Mouse (Mus musculus) heart, embryonic 10.5 days (tissue): Measurements from ENCODE around the gene C130074G19Rik. TPM values are rescaled to one million over a fixed set of nuclear protein-coding genes. Genes with fewer than 3 reads are reported as not detected.
A peak's percentile ranks its signal among the peaks of the same experiment; 100 is the strongest.

Source experiments
- DNase-seq: peaks from one replicate; pipeline ENCODE4 v3.0.0-alpha.2; 2017; ENCODE audit warnings: low spot score
- H3K27ac ChIP-seq: fragments of 300-500 bp; sonication (generic); 2 replicates; pipeline ENCODE4 v1.5.1; 2016; ENCODE audit warnings: mild to moderate bottlenecking
- H3K27me3 ChIP-seq: fragments of 300-500 bp; sonication (generic); 2 replicates; pipeline ENCODE4 v1.6.1; 2016; ENCODE audit warnings: mild to moderate bottlenecking; ENCODE audit not compliant: poor library complexity, insufficient read depth, severe bottlenecking
- H3K36me3 ChIP-seq: fragments of 300-500 bp; sonication (generic); 2 replicates; pipeline ENCODE4 v1.6.1; 2016; ENCODE audit warnings: mild to moderate bottlenecking, moderate library complexity
- H3K4me1 ChIP-seq: fragments of 300-500 bp; sonication (generic); 2 replicates; pipeline ENCODE4 v1.6.1; 2016; ENCODE audit warnings: mild to moderate bottlenecking
- H3K4me3 ChIP-seq: fragments of 300-500 bp; sonication (generic); 2 replicates; pipeline ENCODE4 v1.5.1; 2016; ENCODE audit warnings: mild to moderate bottlenecking, moderate library complexity
- H3K9me3 ChIP-seq: fragments of 300-500 bp; sonication (generic); 2 replicates; pipeline ENCODE4 v1.6.1; 2016; ENCODE audit warnings: mild to moderate bottlenecking, moderate library complexity
- WGBS: fragments of 180-500 bp; shearing (Covaris S2); methylation state at CpG from one replicate; pipeline ENCODE4 v1.1.7; 2016; 5-methylcytosine and 5-hydroxymethylcytosine counted together
- polyA plus RNA-seq: library from polyadenylated mRNA; unstranded; fragments of >200 nt; fragmentation: Nextera tagmentation; extraction: Ambion mirVana; gene quantifications from 2 replicates; pipeline ENCODE4 v1.2.1, GENCODE M21; 2016

Gene C130074G19Rik
- 0.22 and 0.82 TPM in 2 replicates for polyA plus RNA-seq

DNA sequence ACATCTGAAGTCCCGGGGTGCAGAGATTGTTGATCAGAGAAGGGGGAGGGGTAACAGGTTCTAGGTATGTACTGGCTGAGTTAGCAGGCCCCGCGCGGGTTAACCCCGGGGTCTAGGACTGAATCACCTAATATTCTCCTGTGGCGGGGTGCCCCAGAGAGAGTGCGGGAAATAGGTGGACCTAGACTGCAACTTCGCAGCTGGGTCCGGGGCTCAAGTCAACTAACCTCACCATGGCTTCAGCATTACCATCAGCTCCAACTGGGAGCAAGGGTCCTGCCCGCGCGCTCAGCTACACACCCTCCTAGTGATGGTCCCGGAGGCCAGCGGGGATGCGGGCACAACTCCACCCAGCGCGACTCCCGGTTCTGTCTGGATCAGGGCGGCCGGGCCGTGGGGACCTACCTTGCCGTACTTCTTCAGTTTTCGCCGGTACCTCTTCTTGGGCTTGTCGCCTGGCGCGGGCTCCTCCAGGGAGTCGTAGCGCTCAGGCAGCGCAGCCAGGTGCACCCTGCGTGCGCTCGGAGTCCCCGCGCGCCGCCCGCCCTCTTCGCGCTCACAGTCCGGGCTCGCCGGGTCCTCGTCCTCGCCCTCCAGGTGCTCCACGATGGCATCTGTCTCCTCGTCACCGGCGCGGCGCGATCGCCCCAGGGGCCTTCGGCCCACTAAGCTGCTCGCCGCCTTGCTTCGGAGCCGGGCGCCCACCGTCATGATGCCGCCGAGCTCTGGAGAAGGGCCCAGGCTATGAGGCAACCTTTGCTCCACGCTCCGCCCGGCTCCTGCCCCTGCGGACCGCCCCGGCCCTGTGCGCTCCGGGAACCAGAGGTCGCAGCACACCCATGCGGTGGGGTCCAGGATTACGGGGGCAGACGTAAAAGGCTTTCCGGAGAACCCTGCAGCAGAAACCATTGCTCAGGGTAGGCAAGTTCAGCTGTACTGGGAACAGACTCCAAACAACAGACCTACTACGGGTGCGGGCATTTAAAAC is at the start of gene C130074G19Rik:
Gene C130074G19Rik (minus strand): TSS at position 938 of the 988 bp plus-strand sequence.
- H3K4me1 ChIP-seq, result peaks cover 22% of the 10 kb centered on the region
- H3K36me3 ChIP-seq, result no peaks in the 10 kb centered on the region
- peak within 1 kb of the TSS; percentile 70 for H3K4me3 ChIP-seq
- DNase-seq, result no peak
- H3K27me3 ChIP-seq, result peaks cover 50% of the 10 kb centered on the region
- no peaks in the 10 kb centered on the region for H3K9me3 ChIP-seq
- peak within 1 kb of the TSS; percentile 53 for H3K27ac ChIP-seq
- WGBS, result 2% methylated on average over 77 of the region's 77 CpGs

DNA sequence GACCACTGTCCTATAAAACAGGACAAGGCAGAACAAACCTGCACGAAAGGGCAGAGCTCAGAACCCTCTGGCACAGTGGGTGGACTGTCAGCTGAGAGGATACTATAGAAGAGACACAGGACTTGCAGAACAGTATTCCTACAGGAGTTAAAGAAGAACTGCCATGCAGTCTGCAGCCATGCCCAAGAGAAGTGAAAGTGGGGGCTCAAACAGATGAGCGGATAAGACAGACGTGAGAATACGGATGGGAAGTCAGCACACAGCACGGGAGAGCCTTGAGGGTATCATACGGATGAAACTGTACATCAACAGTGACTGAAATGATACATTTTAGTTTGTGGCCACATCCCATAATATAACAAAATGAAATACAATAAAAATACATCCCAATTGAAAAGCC is 48.1 kb upstream of the C130074G19Rik start:
- DNase-seq, result no peak
- Histone ChIP-seq H3K4me3 (no peak overlapping the region), H3K9me3 (no peaks in the 10 kb centered on the region), H3K4me1 (peaks cover 11% of the 10 kb centered on the region), H3K36me3 (peaks cover 8% of the 10 kb centered on the region; the same call in 1 of the 2 replicates), H3K27ac (no peak overlapping the region), H3K27me3 (no peaks in the 10 kb centered on the region)
- 83% methylated on average over 6 of the region's 6 CpGs for WGBS

DNA sequence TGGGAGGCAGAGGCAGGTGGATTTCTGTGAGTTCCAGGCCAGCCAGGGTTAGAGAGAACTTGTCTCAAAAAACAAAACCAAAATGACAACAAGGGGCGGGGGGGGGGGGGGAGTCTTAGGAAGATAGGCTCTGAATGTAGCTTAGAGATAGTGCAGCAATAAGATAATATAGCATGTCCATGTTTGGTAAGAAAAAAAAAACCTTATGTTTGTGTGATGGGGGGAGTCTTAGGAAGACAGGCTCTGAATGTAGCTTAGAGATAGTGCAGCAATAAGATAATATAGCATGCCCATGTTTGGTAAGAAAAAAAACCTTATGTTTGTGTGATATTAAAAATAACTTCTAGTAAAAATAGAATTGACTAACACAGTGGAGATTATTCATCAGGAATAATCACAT is 45.4 kb upstream of the C130074G19Rik start:
- Histone ChIP-seq H3K27ac (no peak overlapping the region), H3K9me3 (no peaks in the 10 kb centered on the region), H3K4me1 (no peaks in the 10 kb centered on the region), H3K27me3 (no peaks in the 10 kb centered on the region), H3K36me3 (peaks cover 9% of the 10 kb centered on the region; the same call in 1 of the 2 replicates), H3K4me3 (no peak overlapping the region)
- 81% methylated on average over 1 of the region's 1 CpGs for WGBS
- DNase-seq, result no peak

DNA sequence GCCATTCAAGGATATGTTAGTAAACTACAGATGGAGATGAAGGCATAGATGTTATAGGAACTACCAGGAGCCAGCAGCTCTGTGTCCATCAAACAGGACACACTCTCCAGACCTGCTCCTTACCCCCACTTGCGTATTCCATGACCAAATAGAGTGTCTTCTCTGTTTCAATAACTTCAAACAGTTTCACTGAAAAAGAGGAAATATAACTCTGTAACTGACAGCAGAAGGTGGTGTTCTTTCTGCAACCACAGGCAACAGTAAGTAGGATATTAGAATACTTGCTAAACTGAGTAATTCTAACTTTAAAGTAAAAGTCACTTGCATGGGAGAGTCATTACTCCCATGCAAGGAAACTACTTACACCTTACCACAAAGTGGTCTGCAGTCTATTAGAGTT is 44.9 kb upstream of the C130074G19Rik start:
- Histone ChIP-seq H3K27ac (no peak overlapping the region), H3K4me1 (no peaks in the 10 kb centered on the region), H3K4me3 (no peak overlapping the region), H3K36me3 (peaks cover 9% of the 10 kb centered on the region; the same call in 1 of the 2 replicates), H3K27me3 (no peaks in the 10 kb centered on the region), H3K9me3 (no peaks in the 10 kb centered on the region)
- 89% methylated on average over 1 of the region's 1 CpGs for WGBS
- no peak for DNase-seq

DNA sequence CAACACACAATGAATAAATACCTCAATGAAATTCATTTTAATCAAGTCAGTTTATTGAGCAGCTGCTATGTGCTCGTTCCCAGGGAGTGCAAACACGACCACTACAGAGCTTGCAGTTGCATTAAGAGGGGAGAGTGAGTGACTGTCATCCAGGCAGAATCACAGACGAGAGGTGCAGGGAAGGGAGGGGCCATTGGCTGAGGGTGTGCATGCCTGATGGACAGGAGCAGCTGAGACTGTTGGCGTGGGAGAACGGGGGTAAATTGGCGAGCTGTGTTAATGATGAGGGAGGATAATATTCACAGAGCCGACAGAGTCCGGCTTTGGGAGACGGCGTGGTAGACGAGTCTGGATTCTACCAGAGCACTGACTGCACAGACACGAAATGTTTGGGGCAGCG is 39.8 kb upstream of the C130074G19Rik start:
- H3K9me3 ChIP-seq, result no peaks in the 10 kb centered on the region
- no peaks in the 10 kb centered on the region for H3K27me3 ChIP-seq
- DNase-seq, result no peak
- H3K27ac ChIP-seq, result no peak overlapping the region
- no peak overlapping the region for H3K4me3 ChIP-seq
- 86% methylated on average over 13 of the region's 13 CpGs for WGBS
- no peaks in the 10 kb centered on the region for H3K4me1 ChIP-seq
- peaks cover 23% of the 10 kb centered on the region; the same call in 1 of the 2 replicates for H3K36me3 ChIP-seq

DNA sequence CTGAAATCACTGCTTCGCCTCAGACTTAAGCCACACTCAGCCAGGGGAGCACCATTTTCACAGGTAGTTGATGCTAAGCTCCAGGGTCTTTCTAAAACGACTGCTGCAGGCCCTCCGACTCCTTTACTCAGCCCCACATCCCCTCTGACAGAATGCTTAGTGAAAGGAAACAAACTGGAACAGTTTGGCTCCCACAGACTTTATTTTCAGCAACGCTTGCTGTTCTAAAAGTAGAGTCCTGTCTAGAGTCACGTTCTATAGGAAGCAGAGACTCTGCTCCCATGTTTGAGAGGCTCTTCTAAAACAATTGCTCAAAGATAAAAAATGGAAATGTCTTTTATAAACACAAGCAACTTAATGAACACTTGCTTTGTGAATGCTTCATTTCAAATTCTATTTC is 37.0 kb upstream of the C130074G19Rik start:
- Histone ChIP-seq H3K4me1 (no peaks in the 10 kb centered on the region), H3K27ac (no peak overlapping the region), H3K36me3 (peaks cover 22% of the 10 kb centered on the region; the same call in 1 of the 2 replicates), H3K4me3 (no peak overlapping the region), H3K9me3 (no peaks in the 10 kb centered on the region), H3K27me3 (no peaks in the 10 kb centered on the region)
- 76% methylated on average over 5 of the region's 5 CpGs for WGBS
- no peak for DNase-seq

DNA sequence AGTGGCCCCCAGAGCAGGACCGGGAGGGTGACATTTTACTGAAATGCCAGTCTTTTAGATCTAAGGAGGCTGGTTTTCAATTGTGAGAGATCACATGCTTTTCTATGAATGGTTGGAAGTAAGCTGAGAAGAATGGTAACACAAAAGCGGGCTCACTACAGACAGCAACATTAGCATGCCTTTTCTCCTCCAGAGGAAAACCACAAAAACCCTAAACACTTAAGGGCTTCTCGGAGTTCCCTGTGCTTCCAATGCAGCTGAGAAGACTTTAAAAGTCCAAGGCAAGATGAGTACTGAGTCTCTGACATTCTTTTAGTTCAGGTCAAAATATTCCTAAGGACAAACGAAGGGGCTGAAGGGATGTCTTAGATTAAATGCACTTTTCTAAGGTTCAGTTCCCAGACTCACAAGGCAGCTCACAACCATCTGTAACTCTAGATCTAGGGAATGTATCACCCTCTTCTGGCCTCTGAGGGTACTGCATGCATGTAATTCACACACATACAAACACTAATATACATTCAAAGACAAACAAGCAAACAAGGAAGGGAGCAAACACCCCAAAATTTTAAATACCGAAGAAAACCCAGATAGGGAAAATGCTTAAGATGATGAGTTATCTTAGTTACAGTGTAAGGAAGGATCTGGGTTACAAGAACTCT is 35.3 kb upstream of the C130074G19Rik start:
- Histone ChIP-seq H3K9me3 (no peaks in the 10 kb centered on the region), H3K36me3 (peaks cover 18% of the 10 kb centered on the region; the same call in 1 of the 2 replicates), H3K4me1 (no peaks in the 10 kb centered on the region), H3K27me3 (no peaks in the 10 kb centered on the region), H3K4me3 (no peak overlapping the region), H3K27ac (no peak overlapping the region)
- DNase-seq, result no peak
- 87% methylated on average over 5 of the region's 5 CpGs for WGBS

DNA sequence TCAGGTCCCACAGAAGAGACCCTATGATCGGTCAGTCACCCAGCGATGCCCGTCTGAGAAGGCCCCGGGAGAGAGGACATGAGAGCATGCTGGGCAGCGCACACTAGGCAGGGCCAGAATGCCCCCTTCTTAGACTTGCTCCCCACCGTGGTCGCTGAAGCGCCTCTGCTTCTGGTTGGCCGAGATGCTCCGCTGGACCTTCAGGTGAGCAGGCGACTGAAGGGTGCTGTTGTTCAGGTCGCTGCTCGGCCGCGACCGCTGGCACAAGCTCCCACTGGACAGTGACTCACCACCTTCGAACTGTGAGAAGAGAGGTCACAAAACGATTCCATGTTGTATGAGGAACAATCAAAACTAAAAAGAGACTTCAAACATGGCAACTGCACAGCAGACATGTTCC is 29.3 kb upstream of the C130074G19Rik start:
- H3K4me1 ChIP-seq, result no peaks in the 10 kb centered on the region
- peaks cover 35% of the 10 kb centered on the region for H3K36me3 ChIP-seq
- no peak overlapping the region for H3K4me3 ChIP-seq
- no peaks in the 10 kb centered on the region for H3K9me3 ChIP-seq
- H3K27me3 ChIP-seq, result no peaks in the 10 kb centered on the region
- DNase-seq, result no peak
- H3K27ac ChIP-seq, result no peak overlapping the region
- WGBS, result 89% methylated on average over 18 of the region's 18 CpGs

DNA sequence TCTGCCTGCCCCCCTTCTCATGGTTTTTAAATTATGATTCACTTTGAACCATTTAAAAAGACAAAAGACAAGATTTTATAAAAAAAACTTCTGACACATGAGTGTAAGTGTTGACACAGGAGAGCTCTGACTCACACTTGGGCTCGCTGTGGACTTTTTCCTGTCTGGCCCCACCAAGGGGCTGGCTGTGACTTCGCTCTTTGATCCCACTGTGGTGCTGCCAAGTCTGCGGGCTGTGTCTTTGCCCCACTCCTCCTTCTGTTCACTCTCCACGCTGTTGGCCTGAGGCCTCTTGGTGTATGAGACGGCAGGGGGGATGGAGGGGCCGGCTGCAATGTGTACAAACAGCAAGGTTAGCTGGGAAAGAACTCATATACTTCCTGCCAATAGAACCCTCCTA is 28.8 kb upstream of the C130074G19Rik start:
- peak overlapping the region; percentile 8; the same call in 1 of the 2 replicates for H3K27ac ChIP-seq
- H3K36me3 ChIP-seq, result peaks cover 37% of the 10 kb centered on the region
- H3K4me1 ChIP-seq, result no peaks in the 10 kb centered on the region
- no peak for DNase-seq
- whole genome bisulfite sequencing, result 70% methylated on average over 6 of the region's 6 CpGs
- no peaks in the 10 kb centered on the region for H3K27me3 ChIP-seq
- H3K4me3 ChIP-seq, result no peak overlapping the region
- no peaks in the 10 kb centered on the region for H3K9me3 ChIP-seq

DNA sequence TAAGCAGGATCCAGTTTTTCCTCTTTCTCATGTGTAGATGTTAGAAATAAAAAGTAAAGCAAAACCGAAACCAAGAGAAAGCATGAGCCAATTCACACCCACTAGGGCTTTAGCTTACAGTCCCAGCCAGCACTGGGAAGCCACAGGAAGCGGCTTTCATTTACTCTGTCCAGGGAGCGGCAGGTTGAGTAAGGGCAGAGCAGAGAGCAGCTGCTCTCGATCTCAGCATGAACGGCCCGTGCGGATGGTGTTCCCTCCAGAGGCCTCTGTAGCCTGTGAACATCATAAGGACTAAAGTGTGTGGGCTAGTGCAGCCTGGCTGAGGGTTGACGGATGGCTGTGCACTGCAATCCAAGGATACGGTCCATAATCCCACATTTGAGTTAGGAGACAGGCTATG is 25.5 kb upstream of the C130074G19Rik start:
- H3K9me3 ChIP-seq, result no peaks in the 10 kb centered on the region
- no peaks in the 10 kb centered on the region for H3K27me3 ChIP-seq
- H3K4me1 ChIP-seq, result no peaks in the 10 kb centered on the region
- no peak overlapping the region for H3K4me3 ChIP-seq
- no peak overlapping the region for H3K27ac ChIP-seq
- 77% methylated on average over 9 of the region's 9 CpGs for WGBS
- DNase-seq, result no peak
- peaks cover 54% of the 10 kb centered on the region for H3K36me3 ChIP-seq

DNA sequence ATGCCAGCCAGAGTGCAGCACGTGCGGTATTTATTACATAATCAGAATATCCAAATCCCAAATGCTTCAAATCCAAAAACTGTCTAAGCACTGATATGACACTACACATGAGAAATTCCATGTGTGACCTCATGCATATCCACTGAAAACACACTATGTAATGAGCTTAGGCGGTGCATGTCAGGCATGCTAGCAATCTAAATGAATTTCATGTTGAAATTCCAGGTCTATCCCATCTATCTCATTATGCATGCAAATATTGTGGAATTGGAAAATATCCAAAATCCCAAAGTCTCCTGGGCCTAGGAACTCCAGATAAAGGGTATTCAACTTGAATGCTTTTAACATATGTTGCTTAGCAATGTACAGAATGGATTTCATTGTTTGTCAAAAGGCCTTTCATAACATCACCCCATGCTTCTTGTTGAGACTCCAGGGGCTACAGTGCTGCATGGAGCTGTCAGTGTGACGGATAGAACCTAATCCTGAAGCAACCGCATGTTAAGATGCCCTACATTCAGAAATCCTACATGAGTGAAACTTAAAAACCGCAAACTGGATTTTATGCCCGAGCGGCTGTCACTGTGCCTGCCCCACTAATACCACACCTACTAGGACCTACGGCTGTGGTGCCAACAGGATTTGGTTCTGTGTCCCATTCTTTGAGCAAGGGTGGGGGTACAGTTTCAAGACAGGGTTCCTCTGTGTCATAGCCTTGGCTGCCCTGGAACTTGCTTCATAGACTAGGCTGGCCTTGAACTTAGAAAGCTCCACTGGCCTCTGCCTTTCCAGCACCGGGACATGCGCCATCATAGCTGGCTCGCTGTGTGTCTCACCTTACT is 23.1 kb upstream of the C130074G19Rik start:
- Histone ChIP-seq H3K9me3 (no peaks in the 10 kb centered on the region), H3K27ac (no peak overlapping the region), H3K36me3 (peaks cover 48% of the 10 kb centered on the region), H3K4me3 (no peak overlapping the region), H3K27me3 (no peaks in the 10 kb centered on the region), H3K4me1 (no peaks in the 10 kb centered on the region)
- WGBS, result 93% methylated on average over 12 of the region's 12 CpGs
- DNase-seq, result no peak

DNA sequence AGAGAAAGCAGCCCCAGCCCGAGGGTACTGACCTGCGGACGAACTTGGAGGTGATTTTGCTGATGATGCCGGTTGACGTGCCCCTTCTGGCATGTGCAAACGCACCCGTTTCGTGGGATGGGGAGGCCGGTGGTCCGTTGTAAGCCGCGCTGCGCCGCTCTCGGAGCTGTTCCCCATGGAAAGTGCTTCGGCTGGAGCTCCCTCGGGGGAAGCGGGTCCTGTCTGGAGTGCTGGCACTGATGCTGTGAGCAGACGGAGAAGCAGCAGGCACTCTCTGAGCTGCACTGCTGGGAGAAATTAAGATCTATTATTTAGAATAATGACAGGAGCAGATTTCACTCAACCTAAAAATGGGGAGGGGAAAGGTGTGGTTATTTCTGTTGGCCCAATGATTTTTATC is 22.4 kb upstream of the C130074G19Rik start:
- Histone ChIP-seq H3K36me3 (peaks cover 51% of the 10 kb centered on the region), H3K4me3 (no peak overlapping the region), H3K9me3 (no peaks in the 10 kb centered on the region), H3K4me1 (no peaks in the 10 kb centered on the region), H3K27ac (no peak overlapping the region), H3K27me3 (no peaks in the 10 kb centered on the region)
- no peak for DNase-seq
- 78% methylated on average over 19 of the region's 19 CpGs for WGBS
